Mouse (Mus musculus) MEL (cell line): ENCODE data around the gene Fgfr2.

ENCODE experiments used
- CTCF ChIP-seq, 3 experiments: IDR thresholded peaks in 2 of 3; conservative IDR thresholded peaks in 1 of 3; 2 replicates each; pipeline ENCODE4 v1.5.1; 2011 to 2012; ENCODE audit warnings: low read length in 3 of 3, low read depth in 2 of 3, mild to moderate bottlenecking in 2 of 3, improper control_type of control experiment in 1 of 3, inconsistent platforms in 1 of 3, mixed read lengths in 1 of 3, moderate library complexity in 1 of 3; ENCODE audit not compliant: control insufficient read depth in 1 of 3, insufficient read depth in 1 of 3, poor library complexity in 1 of 3, severe bottlenecking in 1 of 3
- ELF1 ChIP-seq: IDR thresholded peaks from 2 replicates; pipeline ENCODE4 v1.6.1; 2014; ENCODE audit warnings: low read depth, mild to moderate bottlenecking, inconsistent platforms, low read length, improper control_type of control experiment, moderate library complexity
- ETS1 ChIP-seq: IDR thresholded peaks from 2 replicates; pipeline ENCODE4 v1.6.1; 2012; ENCODE audit warnings: low read depth, mild to moderate bottlenecking, inconsistent platforms, low read length, improper control_type of control experiment, moderate library complexity
- POLR2A ChIP-seq, 2 experiments: IDR thresholded peaks; 2 replicates each; pipeline ENCODE4 v1.6.1; 2011 to 2012; ENCODE audit warnings: low read length in 2 of 2, mild to moderate bottlenecking in 2 of 2, control low read depth in 1 of 2, improper control_type of control experiment in 1 of 2, low read depth in 1 of 2, moderate library complexity in 1 of 2; ENCODE audit not compliant: control insufficient read depth in 1 of 2, insufficient read depth in 1 of 2, poor library complexity in 1 of 2
- RCOR1 ChIP-seq: IDR thresholded peaks from 2 replicates; pipeline ENCODE4 v1.6.1; 2012; ENCODE audit warnings: low read depth, mild to moderate bottlenecking, inconsistent platforms, low read length, improper control_type of control experiment
- SMC3 ChIP-seq: IDR thresholded peaks from 2 replicates; pipeline ENCODE4 v1.6.1; 2011; ENCODE audit warnings: low read depth, low read length, improper control_type of control experiment
- TCF12 ChIP-seq: IDR thresholded peaks from 2 replicates; pipeline ENCODE4 v1.6.1; 2014; ENCODE audit warnings: low read depth, mild to moderate bottlenecking, inconsistent platforms, low read length, improper control_type of control experiment, moderate library complexity
- ZC3H11A ChIP-seq: IDR thresholded peaks from 2 replicates; pipeline ENCODE4 v1.6.1; 2012; ENCODE audit warnings: low read depth, mild to moderate bottlenecking, inconsistent platforms, low read length, improper control_type of control experiment

DNA sequence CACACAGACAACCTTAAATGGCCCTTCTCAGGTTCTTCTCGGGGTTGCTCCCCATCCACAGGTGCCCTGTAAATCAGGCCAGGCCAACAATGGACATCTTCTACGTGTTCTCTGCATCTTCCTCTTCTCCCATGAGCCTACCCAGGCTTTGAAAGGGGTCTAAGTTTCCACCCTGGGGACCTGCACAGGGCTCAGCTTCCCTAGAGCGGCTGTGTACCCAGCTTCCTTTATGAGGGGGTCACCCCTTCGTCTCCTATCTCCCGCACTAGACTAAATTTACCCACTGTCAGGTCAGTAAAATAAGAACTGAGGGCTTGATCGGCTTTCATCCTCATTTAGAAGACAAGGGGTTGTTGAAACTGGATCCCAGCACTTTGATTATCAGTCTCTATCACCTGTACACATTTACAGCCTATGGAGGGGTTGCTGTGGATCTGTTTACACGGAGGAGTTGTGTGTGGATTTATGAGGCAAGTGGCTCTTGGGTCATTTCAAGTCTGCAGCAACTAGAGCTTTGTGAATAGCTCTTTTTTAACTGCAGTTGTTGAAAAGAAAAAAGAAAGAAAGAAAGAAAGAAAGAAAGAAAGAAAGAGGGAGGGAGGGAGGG lies 2969.7 kb downstream of the Fgfr2 start:
- no peak for TF ChIP-seq CTCF (IDR thresholded peaks at IDR 0.05 in 2 of 3, conservative IDR thresholded peaks at IDR 0.05 in 1 of 3; ENCODE audit: control insufficient read depth in 1 of 3, insufficient read depth in 1 of 3, low read depth in 2 of 3, low read length in 3 of 3, poor library complexity in 1 of 3, severe bottlenecking in 1 of 3)
- no peak for TF ChIP-seq TCF12
- no peak for TF ChIP-seq POLR2A (IDR thresholded peaks at IDR 0.05; ENCODE audit: control insufficient read depth in 1 of 2, insufficient read depth in 1 of 2, low read depth in 1 of 2, low read length in 2 of 2, poor library complexity in 1 of 2)
- TF ChIP-seq ETS1 = no peak
- TF ChIP-seq SMC3 = no peak
- no peak for TF ChIP-seq ZC3H11A
- no peak for TF ChIP-seq ELF1
- no peak for TF ChIP-seq RCOR1
